Mouse (Mus musculus): ENCODE results near the gene Pxylp1. TPM values are rescaled to one million over a fixed set of nuclear protein-coding genes. Genes with fewer than 3 reads are reported as not detected.

Pxylp1 gene
- polyA plus RNA-seq, 1 experiment from 2014 or later = 33.5 TPM

GRCm38 (mm10) chr9:96887954-96888353 lies 4.5 kb downstream of the Pxylp1 start:
- peaks cover 17% of the 10 kb centered on the region for H3K4me1 ChIP-seq (ENCODE audit: control insufficient read depth, insufficient read depth, low read length)
- peak overlapping the region; percentile 57 for H3K4me3 ChIP-seq (ENCODE audit: low read depth, low read length)
- no peaks in the 10 kb centered on the region for H3K27me3 ChIP-seq (ENCODE audit: control insufficient read depth, insufficient read depth, low read length)
- ATAC-seq (ENCODE audit: insufficient read depth, low FRiP score, low TSS enrichment) (peak; percentile 36), DNase-seq (ENCODE audit: low spot score) (peak; percentile 34)
- peak overlapping the region; percentile 55 for H3K4me2 ChIP-seq (ENCODE audit: low read depth)
- no peak overlapping the region for H3K9ac ChIP-seq (ENCODE audit: low read length)
- no peaks in the 10 kb centered on the region for H3K36me3 ChIP-seq (ENCODE audit: control insufficient read depth, insufficient read depth, low read length)
- H3K9me3 ChIP-seq (ENCODE audit: control insufficient read depth, low read length) = no peaks in the 10 kb centered on the region
- no peak overlapping the region for H3K27ac ChIP-seq (ENCODE audit: low read depth, low read length)
- WGBS = 10% methylated on average over 6 of the region's 6 CpGs

DNA sequence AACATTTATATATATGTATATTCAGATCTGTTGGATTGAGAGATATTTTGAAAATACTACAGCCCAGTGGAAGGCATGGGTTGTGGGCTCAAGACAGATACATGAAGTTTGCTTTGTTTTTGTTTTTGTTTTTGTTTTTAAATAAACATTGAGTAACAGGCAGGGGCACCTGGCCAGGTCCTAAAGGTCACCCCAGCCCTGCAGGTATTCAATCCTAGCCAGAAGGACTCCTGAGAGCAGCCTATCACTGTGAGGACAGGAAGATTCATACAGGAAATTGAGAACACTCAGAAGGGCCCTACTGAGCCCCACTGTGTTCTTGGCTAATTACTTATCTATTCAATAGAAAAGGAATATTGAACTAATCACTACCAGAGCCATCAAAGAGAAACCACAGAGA lies 5.0 kb downstream of the Pxylp1 start:
- no peak overlapping the region for H3K4me3 ChIP-seq (ENCODE audit: low read depth, low read length)

DNA sequence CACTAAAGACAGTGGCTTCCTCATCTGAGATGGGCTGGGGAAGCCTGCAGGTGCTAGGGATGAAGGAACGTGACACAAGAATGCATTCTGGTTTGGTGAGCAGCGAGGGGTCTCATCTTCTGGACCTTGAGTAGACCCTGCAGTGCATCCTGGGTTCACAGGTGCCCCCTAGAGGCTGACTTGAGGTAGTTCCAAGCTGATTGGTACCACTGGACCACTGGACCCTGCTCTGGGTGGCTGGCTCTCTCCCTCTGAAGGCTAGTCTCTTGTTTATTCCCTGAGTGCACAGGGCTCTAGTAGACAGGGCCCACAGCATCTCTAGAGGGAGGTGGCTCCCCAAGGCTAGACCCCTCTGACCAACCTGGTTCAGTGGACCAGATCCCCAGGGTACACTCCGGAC lies 6.7 kb downstream of the Pxylp1 start:
- no peak overlapping the region for H3K4me2 ChIP-seq (ENCODE audit: low read depth)
- H3K4me1 ChIP-seq (ENCODE audit: control insufficient read depth, insufficient read depth, low read length) = peaks cover 12% of the 10 kb centered on the region
- DNase-seq (ENCODE audit: low spot score) (no peak), ATAC-seq (ENCODE audit: insufficient read depth, low FRiP score, low TSS enrichment) (no peak)
- H3K9me3 ChIP-seq (ENCODE audit: control insufficient read depth, low read length) = no peaks in the 10 kb centered on the region
- H3K36me3 ChIP-seq (ENCODE audit: control insufficient read depth, insufficient read depth, low read length) = no peaks in the 10 kb centered on the region
- H3K9ac ChIP-seq (ENCODE audit: low read length) = no peak overlapping the region
- 66% methylated on average over 3 of the region's 3 CpGs for WGBS
- H3K27ac ChIP-seq (ENCODE audit: low read depth, low read length) = no peak overlapping the region
- no peaks in the 10 kb centered on the region for H3K27me3 ChIP-seq (ENCODE audit: control insufficient read depth, insufficient read depth, low read length)
- no peak overlapping the region for H3K4me3 ChIP-seq (ENCODE audit: low read depth, low read length)

More for the DNA sequence above, 5.0 kb downstream of the Pxylp1 start:
- Histone ChIP-seq H3K27me3 (ENCODE audit: control insufficient read depth, insufficient read depth, low read length) (no peaks in the 10 kb centered on the region), H3K4me1 (ENCODE audit: control insufficient read depth, insufficient read depth, low read length) (peaks cover 17% of the 10 kb centered on the region), H3K9ac (ENCODE audit: low read length) (no peak overlapping the region), H3K4me2 (ENCODE audit: low read depth) (peak overlapping the region; percentile 55), H3K36me3 (ENCODE audit: control insufficient read depth, insufficient read depth, low read length) (no peaks in the 10 kb centered on the region), H3K9me3 (ENCODE audit: control insufficient read depth, low read length) (no peaks in the 10 kb centered on the region), H3K27ac (ENCODE audit: low read depth, low read length) (no peak overlapping the region)
- DNase-seq (ENCODE audit: low spot score) = no peak
- no peak for ATAC-seq (ENCODE audit: insufficient read depth, low FRiP score, low TSS enrichment)

GRCm38 (mm10) chr9:96882496-96883265 lies 9.8 kb downstream of the Pxylp1 start:
- no peaks in the 10 kb centered on the region for H3K27me3 ChIP-seq (ENCODE audit: control insufficient read depth, insufficient read depth, low read length)
- no peaks in the 10 kb centered on the region for H3K36me3 ChIP-seq (ENCODE audit: control insufficient read depth, insufficient read depth, low read length)
- no peak overlapping the region for H3K4me2 ChIP-seq (ENCODE audit: low read depth)
- H3K4me3 ChIP-seq (ENCODE audit: low read depth, low read length) = no peak overlapping the region
- no peak overlapping the region for H3K9ac ChIP-seq (ENCODE audit: low read length)
- H3K4me1 ChIP-seq (ENCODE audit: control insufficient read depth, insufficient read depth, low read length) = peaks cover 8% of the 10 kb centered on the region; the same call in 1 of the 2 replicates
- peak overlapping the region; percentile 36 for H3K27ac ChIP-seq (ENCODE audit: low read depth, low read length)
- no peak for ATAC-seq (ENCODE audit: insufficient read depth, low FRiP score, low TSS enrichment)
- 82% methylated on average over 20 of the region's 20 CpGs for WGBS
- H3K9me3 ChIP-seq (ENCODE audit: control insufficient read depth, low read length) = no peaks in the 10 kb centered on the region
- peak; percentile 55 for DNase-seq (ENCODE audit: low spot score)

DNA sequence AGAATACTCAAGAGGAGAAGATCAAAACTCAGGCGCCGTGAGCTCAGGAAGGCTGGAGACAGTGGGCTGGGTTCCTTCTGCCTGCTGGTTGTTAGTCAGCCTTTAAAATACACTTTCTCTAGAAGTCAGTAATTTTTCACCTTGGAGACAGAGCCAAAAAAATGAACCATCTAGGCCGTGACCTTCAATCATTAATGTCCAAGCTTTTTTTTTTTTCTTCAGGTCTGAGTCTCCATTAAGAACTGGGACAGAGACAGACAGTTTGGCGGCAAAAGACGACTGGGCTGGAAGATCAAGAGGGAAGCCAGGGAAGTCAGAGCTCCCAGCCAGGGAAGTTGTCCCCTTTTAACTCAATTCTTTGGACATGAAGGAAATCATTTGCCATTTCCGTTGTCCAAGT lies 10.6 kb downstream of the Pxylp1 start:
- WGBS = 76% methylated on average over 6 of the region's 6 CpGs
- no peak overlapping the region for H3K9ac ChIP-seq (ENCODE audit: low read length)
- ATAC-seq (ENCODE audit: insufficient read depth, low FRiP score, low TSS enrichment) (no peak), DNase-seq (ENCODE audit: low spot score) (no peak)
- H3K4me1 ChIP-seq (ENCODE audit: control insufficient read depth, insufficient read depth, low read length) = peaks cover 7% of the 10 kb centered on the region; the same call in 1 of the 2 replicates
- no peak overlapping the region for H3K4me3 ChIP-seq (ENCODE audit: low read depth, low read length)
- H3K9me3 ChIP-seq (ENCODE audit: control insufficient read depth, low read length) = no peaks in the 10 kb centered on the region
- no peak overlapping the region for H3K4me2 ChIP-seq (ENCODE audit: low read depth)
- no peaks in the 10 kb centered on the region for H3K27me3 ChIP-seq (ENCODE audit: control insufficient read depth, insufficient read depth, low read length)
- H3K36me3 ChIP-seq (ENCODE audit: control insufficient read depth, insufficient read depth, low read length) = no peaks in the 10 kb centered on the region
- H3K27ac ChIP-seq (ENCODE audit: low read depth, low read length) = no peak overlapping the region

DNA sequence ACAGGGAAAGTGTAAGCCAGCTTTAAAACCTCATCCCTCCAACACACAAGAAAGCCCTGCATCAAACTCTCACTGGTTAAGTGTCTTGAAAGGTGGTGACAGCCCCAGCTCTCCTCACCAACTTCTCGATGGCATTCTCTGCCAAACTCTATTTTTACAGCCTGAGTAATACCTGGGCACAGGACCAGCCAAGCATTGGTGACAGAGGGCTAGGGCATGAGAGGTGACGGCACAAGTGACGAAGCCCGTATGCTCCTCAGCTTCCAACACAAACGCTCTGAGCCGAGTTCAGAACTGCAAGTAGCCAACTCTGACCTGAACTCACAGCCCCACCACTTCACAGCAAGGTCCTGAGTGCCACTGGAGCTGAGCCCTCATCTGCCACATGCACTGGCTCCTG lies 13.4 kb downstream of the Pxylp1 start:
- no peak overlapping the region for H3K4me2 ChIP-seq (ENCODE audit: low read depth)
- 0 out of 2 replicates have a peak, but pooled peaks cover 7% of the 10 kb centered on the region for H3K4me1 ChIP-seq (ENCODE audit: control insufficient read depth, insufficient read depth, low read length)
- DNase-seq (ENCODE audit: low spot score) = no peak
- no peaks in the 10 kb centered on the region for H3K36me3 ChIP-seq (ENCODE audit: control insufficient read depth, insufficient read depth, low read length)
- H3K4me3 ChIP-seq (ENCODE audit: low read depth, low read length) = no peak overlapping the region
- 91% methylated on average over 6 of the region's 6 CpGs for WGBS
- ATAC-seq (ENCODE audit: insufficient read depth, low FRiP score, low TSS enrichment) = no peak
- no peaks in the 10 kb centered on the region for H3K9me3 ChIP-seq (ENCODE audit: control insufficient read depth, low read length)
- no peak overlapping the region for H3K27ac ChIP-seq (ENCODE audit: low read depth, low read length)
- no peaks in the 10 kb centered on the region for H3K27me3 ChIP-seq (ENCODE audit: control insufficient read depth, insufficient read depth, low read length)
- no peak overlapping the region for H3K9ac ChIP-seq (ENCODE audit: low read length)

DNA sequence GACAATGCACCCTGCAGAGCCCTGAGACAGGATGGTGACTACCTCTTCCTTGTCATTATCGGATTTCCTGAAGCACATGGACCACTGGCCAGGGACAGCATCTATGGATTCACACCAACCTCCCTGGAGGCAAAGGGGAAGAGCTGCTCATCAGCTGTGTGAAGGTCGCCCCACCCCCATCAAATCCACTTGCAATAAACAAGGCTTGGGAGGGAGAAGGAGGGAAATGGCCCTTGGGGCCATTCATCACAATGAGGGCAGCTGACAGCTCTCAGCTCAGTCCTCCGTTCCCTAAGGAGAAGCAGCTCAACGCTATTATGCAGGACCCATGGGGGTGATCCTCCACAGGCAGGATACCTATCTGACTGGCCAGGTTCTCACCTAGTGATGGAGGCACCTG lies 14.0 kb downstream of the Pxylp1 start:
- H3K9ac ChIP-seq (ENCODE audit: low read length) = no peak overlapping the region
- no peak overlapping the region for H3K4me3 ChIP-seq (ENCODE audit: low read depth, low read length)
- no peaks in the 10 kb centered on the region for H3K36me3 ChIP-seq (ENCODE audit: control insufficient read depth, insufficient read depth, low read length)
- 17% methylated on average over 4 of the region's 4 CpGs for WGBS
- DNase-seq (ENCODE audit: low spot score) (peak; percentile 55), ATAC-seq (ENCODE audit: insufficient read depth, low FRiP score, low TSS enrichment) (peak; percentile 63)
- 0 out of 2 replicates have a peak, but pooled peaks cover 7% of the 10 kb centered on the region for H3K4me1 ChIP-seq (ENCODE audit: control insufficient read depth, insufficient read depth, low read length)
- H3K9me3 ChIP-seq (ENCODE audit: control insufficient read depth, low read length) = no peaks in the 10 kb centered on the region
- no peak overlapping the region for H3K27ac ChIP-seq (ENCODE audit: low read depth, low read length)
- no peaks in the 10 kb centered on the region for H3K27me3 ChIP-seq (ENCODE audit: control insufficient read depth, insufficient read depth, low read length)
- H3K4me2 ChIP-seq (ENCODE audit: low read depth) = no peak overlapping the region

GRCm38 (mm10) chr9:96875704-96876103 lies 16.8 kb downstream of the Pxylp1 start:
- Histone ChIP-seq H3K9me3 (ENCODE audit: control insufficient read depth, low read length) (no peaks in the 10 kb centered on the region), H3K4me3 (ENCODE audit: low read depth, low read length) (no peak overlapping the region), H3K9ac (ENCODE audit: low read length) (no peak overlapping the region), H3K27me3 (ENCODE audit: control insufficient read depth, insufficient read depth, low read length) (no peaks in the 10 kb centered on the region), H3K4me2 (ENCODE audit: low read depth) (no peak overlapping the region), H3K36me3 (ENCODE audit: control insufficient read depth, insufficient read depth, low read length) (no peaks in the 10 kb centered on the region; the same call in 1 of the 2 replicates), H3K4me1 (ENCODE audit: control insufficient read depth, insufficient read depth, low read length) (0 out of 2 replicates have a peak, but pooled peaks cover 7% of the 10 kb centered on the region), H3K27ac (ENCODE audit: low read depth, low read length) (no peak overlapping the region)
- ATAC-seq (ENCODE audit: insufficient read depth, low FRiP score, low TSS enrichment) (no peak), DNase-seq (ENCODE audit: low spot score) (no peak)
- 59% methylated on average over 4 of the region's 4 CpGs for WGBS

DNA sequence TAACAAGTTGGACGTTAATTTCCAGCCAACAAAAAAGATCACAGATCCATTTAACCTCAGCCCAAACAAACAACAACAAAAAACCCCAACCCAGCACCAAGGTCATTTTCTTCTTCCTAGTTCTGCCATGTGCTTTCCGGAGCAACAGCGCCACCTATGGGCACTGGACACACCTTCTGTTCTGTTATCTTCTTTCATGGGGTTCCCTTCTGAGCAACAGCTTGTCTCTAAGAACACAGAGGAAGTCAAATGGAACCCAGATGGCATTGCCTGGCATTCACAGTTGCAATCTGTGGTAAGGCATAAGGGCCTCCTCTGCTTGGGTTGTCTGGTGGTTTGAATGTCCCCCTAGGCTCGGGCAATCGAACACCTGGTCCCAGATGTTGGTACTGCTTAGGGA lies 19.4 kb downstream of the Pxylp1 start:
- Histone ChIP-seq H3K27me3 (ENCODE audit: control insufficient read depth, insufficient read depth, low read length) (no peaks in the 10 kb centered on the region), H3K9me3 (ENCODE audit: control insufficient read depth, low read length) (no peaks in the 10 kb centered on the region), H3K4me1 (ENCODE audit: control insufficient read depth, insufficient read depth, low read length) (0 out of 2 replicates have a peak, but pooled peaks cover 2% of the 10 kb centered on the region), H3K4me3 (ENCODE audit: low read depth, low read length) (no peak overlapping the region), H3K9ac (ENCODE audit: low read length) (no peak overlapping the region), H3K4me2 (ENCODE audit: low read depth) (no peak overlapping the region), H3K36me3 (ENCODE audit: control insufficient read depth, insufficient read depth, low read length) (no peaks in the 10 kb centered on the region; the same call in 1 of the 2 replicates), H3K27ac (ENCODE audit: low read depth, low read length) (no peak overlapping the region)
- ATAC-seq (ENCODE audit: insufficient read depth, low FRiP score, low TSS enrichment) (no peak), DNase-seq (ENCODE audit: low spot score) (no peak)
- 79% methylated on average over 5 of the region's 5 CpGs for WGBS
